Mouse (Mus musculus): ENCODE results near the gene Lpcat4. TPM values are rescaled to one million over a fixed set of nuclear protein-coding genes. Genes with fewer than 3 reads are reported as not detected.

The Lpcat4 gene
- polyA plus RNA-seq, 1 experiment from 2014 or later = 19.3 TPM

DNA sequence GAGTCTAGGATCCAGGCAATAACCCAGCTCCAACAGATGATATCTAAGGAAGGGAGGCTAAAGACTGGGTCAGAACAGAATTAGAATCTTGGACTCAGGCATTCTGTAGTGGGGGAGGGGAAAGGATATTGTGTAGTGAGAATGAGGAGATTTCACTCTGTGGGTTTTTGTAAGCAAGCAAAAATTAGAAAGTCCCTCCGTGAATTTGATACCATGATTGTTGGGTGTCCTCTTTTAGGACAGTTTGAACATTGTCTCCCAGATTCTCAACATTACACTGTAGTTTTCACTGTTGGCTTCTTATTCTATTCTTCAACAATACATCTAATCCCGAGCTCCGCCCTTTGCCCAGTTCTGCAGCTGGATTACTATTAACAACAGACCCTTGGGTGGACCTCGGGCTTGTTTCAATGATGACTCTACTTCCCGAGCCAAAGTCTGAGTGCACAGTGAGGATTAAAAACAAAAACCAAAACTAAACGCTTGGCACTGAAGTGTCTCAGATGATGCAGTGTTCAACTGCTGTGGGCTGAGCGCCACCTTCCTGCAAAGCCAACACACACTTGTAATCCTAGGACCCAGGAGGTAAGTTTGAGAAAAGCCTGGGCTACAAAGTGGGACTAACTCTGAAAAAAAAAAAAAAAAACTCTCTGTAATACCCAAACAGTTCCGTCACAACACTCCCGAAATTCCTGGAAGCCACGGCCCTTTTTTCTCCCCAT, 20.1 kb downstream of the Lpcat4 start, which contains the start of gene Nutm1:
Nutm1 (minus strand) TSS at position 51 of the 722 bp plus-strand sequence.
- no peaks in the 10 kb centered on the region for H3K27me3 ChIP-seq (ENCODE audit: insufficient read depth, low read length)
- TF ChIP-seq CTCF (IDR thresholded peaks at IDR 0.05; ENCODE audit: low read depth) = 0 out of 2 replicates have a peak, but pooled peaks have one; percentile 16
- no peak for ATAC-seq (ENCODE audit: insufficient read depth)
- no peak within 1 kb of the TSS for H3K4me2 ChIP-seq
- H3K36me3 ChIP-seq (ENCODE audit: insufficient read depth) = no peaks in the 10 kb centered on the region
- H3K4me1 ChIP-seq (ENCODE audit: insufficient read depth) = 0 out of 2 replicates have a peak, but pooled peaks cover 4% of the 10 kb centered on the region
- whole genome bisulfite sequencing = 67% methylated on average over 10 of the region's 10 CpGs
- no peak within 1 kb of the TSS for H3K9ac ChIP-seq
- no peaks in the 10 kb centered on the region for H3K9me3 ChIP-seq (ENCODE audit: low read depth, low read length)
- H3K4me3 ChIP-seq (ENCODE audit: low read depth, low read length) = no peak within 1 kb of the TSS
- no peak for DNase-seq
- no peak within 1 kb of the TSS for H3K27ac ChIP-seq (ENCODE audit: low read depth)

DNA sequence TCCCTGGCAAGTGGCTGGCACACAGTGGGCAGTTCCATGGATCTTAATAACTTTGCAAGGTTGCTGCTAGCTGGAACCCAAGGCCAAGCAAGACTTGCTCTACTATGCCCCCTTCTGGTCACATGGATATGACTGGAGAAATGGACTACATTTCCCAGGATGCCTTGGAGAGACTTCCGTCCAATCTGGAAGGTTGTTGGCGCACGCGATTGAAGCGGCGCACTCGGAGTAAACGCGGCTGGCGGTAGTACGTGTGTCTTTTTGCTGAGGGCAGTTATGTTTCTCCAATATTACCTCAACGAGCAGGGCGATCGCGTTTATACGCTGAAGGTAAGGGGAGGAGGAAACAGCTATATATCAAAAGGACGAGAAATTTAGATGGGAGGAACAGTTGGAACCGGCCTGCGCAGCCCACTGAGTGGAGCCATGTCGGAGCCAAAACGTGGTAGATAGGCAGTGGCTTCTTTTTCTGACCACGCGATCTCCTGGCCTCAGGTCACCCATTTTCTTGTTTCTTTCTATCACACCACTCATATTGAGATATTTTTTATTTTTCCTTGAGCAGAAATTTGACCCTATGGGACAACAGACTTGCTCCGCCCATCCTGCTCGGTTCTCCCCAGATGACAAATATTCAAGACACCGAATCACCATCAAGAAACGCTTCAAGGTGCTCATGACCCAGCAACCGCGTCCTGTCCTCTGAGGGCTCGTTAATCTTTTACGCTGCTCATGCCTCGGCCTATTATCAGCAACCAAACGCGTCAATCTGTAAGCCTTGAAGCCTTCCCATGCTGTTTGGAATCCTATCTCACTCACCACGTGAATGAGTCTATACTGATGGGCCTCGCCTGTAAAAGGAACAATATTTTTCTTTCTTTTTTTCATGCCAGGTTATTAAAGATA, 22.7 kb downstream of the Lpcat4 start, which contains the start of gene Nop10:
Nop10 (plus strand) TSS at position 179 of the 906 bp plus-strand sequence.
- H3K9me3 ChIP-seq (ENCODE audit: low read depth, low read length) = no peaks in the 10 kb centered on the region
- peaks cover 8% of the 10 kb centered on the region; the same call in 1 of the 2 replicates for H3K4me1 ChIP-seq (ENCODE audit: insufficient read depth)
- WGBS = under 1% methylated on average over 36 of the region's 36 CpGs
- peak within 1 kb of the TSS; percentile 73 for H3K4me2 ChIP-seq
- peak within 1 kb of the TSS; percentile 63 for H3K27ac ChIP-seq (ENCODE audit: low read depth)
- peak within 1 kb of the TSS; percentile 52 for H3K4me3 ChIP-seq (ENCODE audit: low read depth, low read length)
- ATAC-seq (ENCODE audit: insufficient read depth) (peak; percentile 64), DNase-seq (peak; percentile 97)
- H3K27me3 ChIP-seq (ENCODE audit: insufficient read depth, low read length) = no peaks in the 10 kb centered on the region
- H3K9ac ChIP-seq = peak within 1 kb of the TSS; percentile 58
- TF ChIP-seq CTCF (IDR thresholded peaks at IDR 0.05; ENCODE audit: low read depth) = peak; percentile 90
- H3K36me3 ChIP-seq (ENCODE audit: insufficient read depth) = no peaks in the 10 kb centered on the region

DNA sequence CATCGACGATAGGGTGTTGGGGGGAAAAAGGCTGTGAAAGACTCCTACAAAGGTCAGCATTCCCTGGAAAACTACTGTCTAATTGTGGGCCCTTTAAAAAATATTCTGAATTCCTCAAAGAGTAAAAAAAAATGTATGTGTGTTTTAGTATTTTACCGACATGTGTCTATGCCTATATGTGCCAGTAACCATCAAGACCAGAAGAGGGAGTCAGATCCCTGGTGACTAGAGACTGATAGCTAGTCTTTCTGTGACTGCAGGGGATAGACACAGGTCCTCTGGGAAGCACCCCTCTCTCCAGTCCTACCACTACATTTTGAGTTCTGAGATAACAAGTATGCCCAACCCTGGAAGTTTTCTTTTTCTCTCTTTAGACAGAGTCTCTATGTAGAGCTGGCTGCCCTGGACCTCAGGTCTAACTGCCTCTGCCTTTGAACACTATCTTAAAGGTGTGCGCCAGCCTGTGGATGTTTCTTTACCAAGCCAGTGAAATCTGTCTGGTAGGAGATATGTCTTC, 23.6 kb downstream of the Lpcat4 start:
- H3K9ac ChIP-seq = peak overlapping the region; percentile 58
- H3K36me3 ChIP-seq (ENCODE audit: insufficient read depth) = no peaks in the 10 kb centered on the region
- peak overlapping the region; percentile 73 for H3K4me2 ChIP-seq
- H3K9me3 ChIP-seq (ENCODE audit: low read depth, low read length) = no peaks in the 10 kb centered on the region
- DNase-seq = peak; percentile 46
- ATAC-seq (ENCODE audit: insufficient read depth) = no peak
- H3K4me1 ChIP-seq (ENCODE audit: insufficient read depth) = peaks cover 10% of the 10 kb centered on the region; the same call in 1 of the 2 replicates
- TF ChIP-seq CTCF (IDR thresholded peaks at IDR 0.05; ENCODE audit: low read depth) = peak; percentile 33; the same call in 1 of the 2 replicates
- 28% methylated on average over 4 of the region's 4 CpGs for WGBS
- peak overlapping the region; percentile 52 for H3K4me3 ChIP-seq (ENCODE audit: low read depth, low read length)
- no peak overlapping the region for H3K27ac ChIP-seq (ENCODE audit: low read depth)
- no peaks in the 10 kb centered on the region for H3K27me3 ChIP-seq (ENCODE audit: insufficient read depth, low read length)

DNA sequence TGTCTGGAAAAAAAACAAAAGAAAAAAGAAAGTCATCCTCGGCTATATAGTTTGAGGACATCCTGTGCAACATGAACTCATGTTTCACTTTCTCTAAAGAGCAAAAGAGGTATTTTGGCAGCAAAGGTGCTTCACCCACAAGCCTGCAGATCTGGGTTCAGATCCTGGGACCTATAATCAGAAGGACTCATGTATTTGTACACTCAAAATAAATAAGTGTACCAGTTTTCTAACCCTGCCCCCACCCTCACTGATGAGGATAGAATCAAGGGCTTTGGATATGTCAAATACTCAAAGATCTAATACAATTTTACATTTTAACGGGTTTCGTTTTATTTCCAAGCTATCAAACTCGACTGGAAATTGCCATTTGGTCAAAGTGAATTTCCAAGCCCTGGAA, 25.1 kb downstream of the Lpcat4 start:
- H3K36me3 ChIP-seq (ENCODE audit: insufficient read depth) = no peaks in the 10 kb centered on the region
- WGBS = 76% methylated on average over 4 of the region's 4 CpGs
- H3K4me1 ChIP-seq (ENCODE audit: insufficient read depth) = peaks cover 10% of the 10 kb centered on the region; the same call in 1 of the 2 replicates
- H3K27ac ChIP-seq (ENCODE audit: low read depth) = no peak overlapping the region
- no peak for TF ChIP-seq CTCF (IDR thresholded peaks at IDR 0.05; ENCODE audit: low read depth)
- H3K27me3 ChIP-seq (ENCODE audit: insufficient read depth, low read length) = no peaks in the 10 kb centered on the region
- no peak overlapping the region for H3K4me2 ChIP-seq
- DNase-seq (no peak), ATAC-seq (ENCODE audit: insufficient read depth) (no peak)
- H3K9me3 ChIP-seq (ENCODE audit: low read depth, low read length) = no peaks in the 10 kb centered on the region
- H3K9ac ChIP-seq = no peak overlapping the region
- no peak overlapping the region for H3K4me3 ChIP-seq (ENCODE audit: low read depth, low read length)

DNA sequence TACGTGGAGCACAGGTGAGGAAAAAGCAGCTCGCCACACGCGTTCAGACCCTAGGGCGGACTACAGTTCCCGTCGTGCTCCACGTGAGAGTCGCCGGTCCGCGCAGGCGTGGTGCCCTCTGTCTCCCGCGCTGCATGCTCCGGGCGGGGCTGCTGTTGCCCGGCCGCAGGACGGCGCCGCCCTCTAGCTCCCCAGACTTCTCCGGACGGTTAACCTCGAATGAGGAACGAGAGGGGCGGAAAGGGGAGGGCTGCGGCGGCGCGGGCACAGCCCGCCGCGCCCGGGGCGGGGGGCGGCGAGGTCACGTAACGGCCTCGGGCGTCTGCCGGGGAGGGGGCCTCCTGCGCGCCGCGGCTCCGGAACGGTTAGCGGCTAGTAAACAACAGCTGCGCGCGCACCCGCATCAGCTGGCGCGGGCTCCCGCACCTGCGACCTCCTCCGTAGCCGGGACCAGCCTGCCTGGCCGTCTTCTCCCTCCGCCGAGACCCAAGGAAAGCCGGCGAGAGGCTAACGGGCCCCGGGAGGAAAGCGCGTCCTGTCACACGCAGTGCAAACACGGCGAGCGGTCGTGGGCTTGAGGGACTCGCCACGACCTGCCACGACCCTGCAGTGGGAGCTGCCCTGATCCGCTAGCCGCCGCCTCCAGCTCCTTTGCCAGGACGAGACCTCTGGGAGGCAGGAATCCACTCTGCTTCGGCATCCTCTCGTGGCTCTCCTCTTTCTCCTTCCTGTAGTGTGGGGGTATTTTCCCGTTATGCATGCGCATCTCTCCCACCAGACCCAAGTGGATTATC, 26.4 kb downstream of the Lpcat4 start, which contains the start of gene Slc12a6:
Slc12a6 (plus strand) TSS at position 378 of the 794 bp plus-strand sequence.
- TF ChIP-seq CTCF (IDR thresholded peaks at IDR 0.05; ENCODE audit: low read depth) = no peak
- ATAC-seq (ENCODE audit: insufficient read depth) = peak; percentile 95
- Histone ChIP-seq H3K36me3 (ENCODE audit: insufficient read depth) (no peaks in the 10 kb centered on the region), H3K4me3 (ENCODE audit: low read depth, low read length) (peak within 1 kb of the TSS; percentile 74), H3K9ac (peak within 1 kb of the TSS; percentile 71), H3K4me2 (peak within 1 kb of the TSS; percentile 95), H3K27ac (ENCODE audit: low read depth) (peak within 1 kb of the TSS; percentile 87), H3K27me3 (ENCODE audit: insufficient read depth, low read length) (no peaks in the 10 kb centered on the region), H3K4me1 (ENCODE audit: insufficient read depth) (peaks cover 10% of the 10 kb centered on the region; the same call in 1 of the 2 replicates), H3K9me3 (ENCODE audit: low read depth, low read length) (no peaks in the 10 kb centered on the region)
- DNase-seq = peak; percentile 94
- 1% methylated on average over 65 of the region's 85 CpGs for WGBS

DNA sequence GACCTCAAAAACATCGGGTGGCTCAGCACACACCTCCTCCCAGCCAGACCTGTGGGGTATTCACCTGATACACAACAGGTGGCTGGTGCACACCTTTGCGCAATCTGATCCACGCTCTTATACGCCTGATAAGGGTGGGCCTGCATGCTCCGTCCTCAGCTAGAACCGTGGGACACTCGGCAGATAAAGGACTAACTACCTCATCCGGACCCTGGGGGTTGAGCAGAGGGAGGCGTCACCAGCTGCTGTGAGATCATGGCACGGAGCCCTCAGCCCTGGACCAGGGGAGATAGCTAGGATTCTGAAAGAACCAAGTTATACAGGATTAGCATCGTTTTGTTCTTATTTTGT, 26.9 kb downstream of the Lpcat4 start, which contains the start of gene Gm21985:
Gm21985 (plus strand) TSS at position 73 of the 351 bp plus-strand sequence.
- TF ChIP-seq CTCF (IDR thresholded peaks at IDR 0.05; ENCODE audit: low read depth) = no peak
- WGBS = 3% methylated on average over 11 of the region's 11 CpGs
- H3K36me3 ChIP-seq (ENCODE audit: insufficient read depth) = no peaks in the 10 kb centered on the region
- H3K9ac ChIP-seq = peak within 1 kb of the TSS; percentile 71
- H3K4me2 ChIP-seq = peak within 1 kb of the TSS; percentile 95
- peak within 1 kb of the TSS; percentile 87 for H3K27ac ChIP-seq (ENCODE audit: low read depth)
- H3K9me3 ChIP-seq (ENCODE audit: low read depth, low read length) = no peaks in the 10 kb centered on the region
- DNase-seq = peak; percentile 66
- peaks cover 10% of the 10 kb centered on the region; the same call in 1 of the 2 replicates for H3K4me1 ChIP-seq (ENCODE audit: insufficient read depth)
- peak; percentile 31 for ATAC-seq (ENCODE audit: insufficient read depth)
- H3K4me3 ChIP-seq (ENCODE audit: low read depth, low read length) = peak within 1 kb of the TSS; percentile 74
- no peaks in the 10 kb centered on the region for H3K27me3 ChIP-seq (ENCODE audit: insufficient read depth, low read length)

Measured in lung, embryonic 14.5 days (tissue).